Mouse (Mus musculus) c-Kit-positive CD71-positive TER-119-negative erythroid progenitor cells, embryonic 14.5 days (primary cell): ENCODE results near the gene Aicda.
"Not testable (repeated sequence)": the region's sequence is repeated elsewhere in the genome, so short reads cannot be mapped to it uniquely, and the experiment has no call there.

Experiments used
- DNase-seq: peaks from one replicate; pipeline ENCODE4 v3.0.0-alpha.2; 2013; ENCODE audit warnings: low read depth

The Aicda gene

GRCm38 (mm10) chr6:122553606-122554005 lies at the start of gene Aicda:
Gene Aicda (plus strand): TSS chr6:122553801.
- DNase-seq: no peak

- DNase-seq: no peak
Measured at GRCm38 (mm10) chr6:122505041-122505440, 48.6 kb upstream of the Aicda start.

DNA sequence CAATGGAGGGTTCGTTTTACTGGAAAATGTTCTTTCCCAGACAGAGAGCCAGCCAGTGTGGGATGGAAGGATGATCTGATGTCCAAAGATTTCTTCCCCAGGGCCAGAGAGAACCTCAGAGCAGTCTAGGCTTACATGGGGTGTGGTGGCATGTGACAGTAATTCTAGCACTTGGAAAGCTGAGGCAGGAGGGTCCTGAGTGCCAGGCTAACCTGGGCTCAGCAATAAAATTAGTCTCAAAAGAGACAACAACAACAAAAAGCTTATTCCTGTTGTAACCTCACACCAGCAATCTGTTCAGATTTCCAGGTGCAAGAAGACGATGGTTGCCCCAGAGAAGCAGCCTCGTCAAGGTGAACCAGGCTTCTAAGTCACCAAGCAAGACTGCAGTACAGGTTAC lies 48.1 kb upstream of the Aicda start, which contains the start of gene Mfap5:
Gene Mfap5 (plus strand): TSS at position 301 of the 400 bp plus-strand sequence.
- no peak for DNase-seq

DNA sequence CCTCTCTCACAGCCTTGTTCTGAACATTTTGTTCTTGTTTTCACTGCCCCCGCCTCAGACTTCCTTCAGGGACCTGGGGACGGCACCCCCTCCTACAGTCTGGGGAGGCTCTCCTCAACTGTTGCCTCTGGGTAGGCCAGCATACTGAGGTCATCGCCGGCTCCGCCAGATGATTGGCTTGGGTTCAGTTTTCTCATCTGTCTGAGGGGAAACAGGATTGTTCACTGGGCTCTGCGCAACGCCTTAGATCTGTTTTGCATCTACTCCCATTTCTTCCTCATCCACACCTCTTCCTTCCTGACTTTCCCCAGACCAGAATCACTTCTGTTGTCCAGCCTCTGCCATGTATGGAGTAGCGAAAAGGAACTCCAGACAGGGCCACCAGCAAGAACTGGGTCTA lies 45.1 kb upstream of the Aicda start:
- no peak for DNase-seq

DNA sequence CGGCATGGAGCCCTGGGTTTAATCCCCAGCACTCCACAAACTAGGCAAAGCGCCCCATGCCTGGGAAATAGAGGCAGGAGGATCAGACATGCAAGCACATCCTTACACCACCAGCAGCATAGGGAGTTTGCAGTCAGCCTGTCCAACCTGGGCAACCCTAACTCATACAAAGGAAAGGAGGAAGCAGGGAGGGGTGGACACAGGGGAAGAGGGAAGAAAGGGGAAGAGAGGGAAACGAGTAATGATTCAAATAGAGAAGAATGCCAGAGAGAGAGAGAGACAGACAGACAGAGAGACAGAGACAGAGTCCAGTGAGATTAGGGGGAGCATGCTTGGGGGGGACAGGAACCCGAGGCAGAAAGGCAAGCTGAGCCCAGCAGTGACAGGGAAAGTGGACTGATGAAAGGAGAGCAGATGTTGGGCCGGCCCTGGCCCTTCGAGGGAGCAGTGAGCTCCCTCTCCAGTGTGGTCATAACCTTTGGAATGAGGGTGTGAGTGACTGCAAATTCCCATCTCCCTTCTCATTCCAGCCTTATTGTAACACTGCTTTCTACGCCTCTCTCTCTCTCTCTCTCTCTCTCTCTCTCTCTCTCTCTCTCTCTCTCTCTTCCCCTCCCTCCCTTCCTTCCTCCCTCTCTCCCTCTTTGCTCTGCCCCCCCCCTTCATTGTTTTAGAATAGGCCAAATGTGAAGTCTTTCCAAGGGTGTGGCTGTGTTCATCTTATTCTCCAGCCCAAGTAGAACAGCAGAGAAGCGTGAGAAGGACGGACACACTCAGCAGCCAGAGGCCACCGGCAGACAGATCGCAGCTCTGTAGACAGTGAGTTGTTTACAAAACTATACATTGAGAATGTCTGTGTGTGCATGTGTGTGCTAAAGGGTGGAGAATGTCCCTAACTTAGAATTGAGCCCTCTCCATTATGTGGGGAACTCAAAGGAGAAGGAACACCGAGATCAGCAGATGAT lies 40.4 kb upstream of the Aicda start:
- DNase-seq: no peak

DNA sequence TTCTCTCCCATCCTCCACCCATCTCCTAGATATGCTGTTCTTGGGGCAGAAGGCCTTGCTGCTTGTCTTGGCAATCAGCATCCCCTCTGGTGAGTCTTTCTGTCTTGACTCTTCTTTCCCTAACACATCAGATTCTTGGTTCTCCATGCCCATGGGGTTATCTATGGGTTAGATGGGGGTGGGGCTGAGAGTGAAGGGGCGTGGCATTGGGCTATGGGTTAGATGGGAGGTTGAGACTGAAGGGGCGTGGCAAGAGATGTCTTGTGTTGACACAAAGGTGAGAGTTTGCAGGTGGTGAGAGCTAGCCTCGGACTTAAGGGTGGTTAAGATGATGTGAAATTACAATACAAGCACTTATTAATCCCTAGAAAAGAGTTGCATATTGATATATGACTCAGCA lies 39.3 kb upstream of the Aicda start:
- DNase-seq: no peak

GRCm38 (mm10) chr6:122515762-122516161 lies 37.8 kb upstream of the Aicda start:
- DNase-seq: not testable (repeated sequence)

- DNase-seq: no peak
Measured at GRCm38 (mm10) chr6:122517668-122518067, 35.9 kb upstream of the Aicda start.

GRCm38 (mm10) chr6:122519384-122519783 lies 34.2 kb upstream of the Aicda start:
- DNase-seq: no peak

- no peak for DNase-seq
Measured at GRCm38 (mm10) chr6:122522595-122522994, 31.0 kb upstream of the Aicda start.

DNA sequence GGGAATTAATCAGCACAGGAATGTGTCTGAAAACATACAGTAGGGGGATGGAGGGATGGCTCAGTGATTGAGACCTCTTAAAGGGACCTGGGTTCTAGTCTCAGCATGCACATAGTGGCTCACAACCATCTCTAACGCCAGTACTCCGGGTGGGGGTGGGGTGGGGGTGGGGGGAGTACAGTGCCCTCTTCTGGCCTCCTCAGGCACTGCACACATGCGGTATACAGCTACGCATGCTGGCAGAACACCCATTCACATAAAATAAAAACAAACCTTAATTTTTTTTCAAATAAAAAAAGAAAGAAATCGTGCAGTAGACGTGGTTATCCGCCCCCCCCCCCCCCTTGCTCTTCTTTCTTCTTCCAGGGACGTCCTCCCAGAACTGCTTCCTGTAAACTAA lies 30.3 kb upstream of the Aicda start:
- no peak for DNase-seq

GRCm38 (mm10) chr6:122527596-122527995 lies 26.0 kb upstream of the Aicda start:
- no peak for DNase-seq

GRCm38 (mm10) chr6:122528136-122528535 lies 25.5 kb upstream of the Aicda start:
- no peak for DNase-seq

DNA sequence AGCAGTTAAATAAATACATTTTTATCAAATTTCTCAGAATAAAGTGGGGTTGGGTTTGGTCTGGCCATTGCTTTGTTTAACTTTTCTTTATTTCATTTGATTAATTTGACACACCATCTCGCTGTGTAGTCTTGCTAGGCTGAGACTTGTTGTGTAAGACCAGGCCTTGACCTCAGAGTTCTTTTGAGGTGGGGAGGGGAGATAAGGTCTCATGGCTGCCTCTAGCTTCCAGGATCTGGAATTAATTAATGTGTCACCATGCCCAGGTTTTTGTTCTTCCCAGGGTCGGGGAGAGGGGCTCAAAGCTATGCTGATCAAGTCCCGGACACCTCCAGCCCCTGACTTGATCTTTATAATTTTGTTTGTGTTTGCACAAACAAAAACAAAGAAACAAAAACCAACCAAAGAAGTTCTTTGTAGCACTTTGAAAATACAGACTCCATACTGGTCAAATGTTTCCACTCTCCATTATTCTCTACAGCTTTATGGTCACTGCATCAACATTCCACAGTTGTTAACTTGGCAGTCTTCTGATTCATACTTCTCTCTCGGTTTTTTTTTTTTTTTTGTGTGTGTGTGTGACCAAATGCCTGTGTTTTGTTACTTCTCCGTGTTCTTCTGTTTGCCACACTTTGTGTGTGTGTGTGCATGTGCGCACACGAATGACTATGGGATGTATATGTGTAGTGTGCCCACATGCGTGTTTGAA lies 22.0 kb upstream of the Aicda start:
- DNase-seq: no peak

DNA sequence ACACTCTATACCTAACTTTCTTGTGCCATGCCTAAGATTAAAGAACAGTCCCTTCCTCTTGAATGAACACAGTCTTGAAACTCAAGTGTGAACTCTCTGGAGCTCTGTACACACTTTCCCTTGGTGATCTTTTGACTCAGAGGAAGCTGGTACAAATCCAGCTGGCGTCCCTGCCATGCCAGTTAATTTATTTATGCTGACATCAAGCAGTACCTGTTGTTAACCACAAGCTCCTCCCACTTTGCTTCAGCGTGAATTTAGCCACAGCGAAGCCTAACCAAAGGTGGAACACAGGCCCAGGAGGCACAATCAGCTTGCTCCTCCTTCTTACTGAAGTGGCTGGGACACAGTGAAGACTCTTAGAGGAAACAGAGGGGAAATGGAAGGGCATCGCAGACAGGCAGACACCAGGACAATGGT lies 20.7 kb upstream of the Aicda start:
- no peak for DNase-seq

GRCm38 (mm10) chr6:122534032-122534431 lies 19.6 kb upstream of the Aicda start:
- DNase-seq: no peak

DNA sequence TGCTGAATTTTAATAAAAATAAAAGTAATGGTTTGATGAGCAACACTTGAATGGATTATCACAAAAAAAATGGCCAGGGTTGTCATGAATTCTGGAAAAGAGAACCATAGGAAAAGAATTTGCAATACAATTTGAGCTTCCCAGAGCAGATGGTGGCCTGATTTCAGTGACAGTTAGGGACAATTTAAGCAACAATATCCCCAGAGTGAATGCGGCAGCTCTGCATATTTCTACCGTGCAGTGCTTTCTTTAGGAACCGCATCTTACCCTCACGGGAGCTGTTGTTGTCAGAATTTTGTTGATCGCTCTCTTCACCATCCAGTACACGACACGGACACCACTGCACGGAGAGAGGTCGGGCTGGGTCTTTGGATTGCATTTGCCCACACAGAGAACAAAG lies 14.0 kb upstream of the Aicda start:
- no peak for DNase-seq

DNA sequence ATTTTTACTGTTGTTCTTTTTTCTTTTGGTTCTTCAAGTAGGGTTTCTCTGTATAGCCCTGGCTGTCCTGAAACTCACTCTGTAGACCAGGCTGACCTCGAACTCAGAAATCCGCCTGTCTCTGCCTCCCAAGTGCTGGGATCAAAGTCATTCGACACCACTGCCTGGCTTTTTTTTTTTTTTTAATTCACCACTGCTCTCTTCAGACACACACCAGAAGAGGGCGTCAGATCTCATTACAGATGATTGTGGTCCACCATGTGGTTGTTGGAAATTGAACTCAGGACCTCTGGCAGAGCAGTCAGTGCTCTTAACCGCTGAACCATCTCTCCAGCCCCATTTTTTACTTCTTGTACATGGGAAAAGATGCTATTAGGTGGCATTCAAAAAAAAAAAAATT lies 11.1 kb upstream of the Aicda start:
- DNase-seq: not testable (repeated sequence)

DNA sequence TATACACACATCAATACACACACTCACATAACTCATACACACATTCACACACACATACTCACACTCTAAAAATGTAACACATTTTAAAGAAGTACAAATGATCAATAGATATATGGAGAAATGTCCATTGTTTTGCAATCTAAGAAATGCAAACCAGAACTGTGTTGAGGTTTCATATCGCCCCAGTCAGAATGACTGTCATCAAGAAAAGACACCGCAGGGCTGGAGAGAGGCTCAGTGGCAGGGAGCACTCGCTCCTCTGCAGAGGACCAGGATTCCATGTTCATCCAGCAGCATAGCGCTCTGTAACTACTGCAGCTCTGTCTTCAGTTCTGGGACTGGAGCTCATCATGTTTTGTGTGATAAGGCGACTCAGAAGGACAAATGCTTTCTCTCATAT lies 10.0 kb upstream of the Aicda start:
- DNase-seq: no peak

GRCm38 (mm10) chr6:122544672-122545071 lies 8.9 kb upstream of the Aicda start:
- no peak for DNase-seq

DNA sequence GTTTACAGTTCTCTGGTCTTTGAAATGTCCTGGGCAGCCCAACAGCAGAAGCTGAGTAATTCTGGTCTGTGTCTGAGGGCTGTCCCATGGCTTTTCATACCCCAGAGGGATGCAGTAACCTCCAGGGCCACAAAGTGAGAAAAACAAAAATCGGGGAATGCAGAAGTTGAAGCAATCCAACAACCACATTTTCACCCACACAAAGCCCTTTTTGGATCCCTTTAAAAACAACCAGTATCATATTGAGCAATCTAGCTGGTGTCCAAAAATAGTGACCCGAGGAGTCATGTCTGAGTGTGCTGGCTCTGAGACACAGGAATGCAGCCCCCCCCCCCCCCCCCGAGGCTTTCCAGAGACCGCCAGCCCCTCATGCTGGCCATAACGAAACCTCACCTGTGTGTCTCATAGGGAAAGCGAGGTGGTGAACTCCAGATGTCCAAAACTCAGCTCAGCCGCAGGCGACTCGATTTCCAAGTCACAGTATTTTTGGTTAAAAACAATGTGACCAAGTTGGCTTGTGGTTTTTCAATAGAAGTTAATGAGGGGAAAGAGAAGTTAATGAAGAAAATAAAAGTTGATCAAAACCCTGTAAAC lies 8.2 kb upstream of the Aicda start:
- no peak for DNase-seq

- DNase-seq: no peak
Measured at GRCm38 (mm10) chr6:122545948-122546347, 7.7 kb upstream of the Aicda start.

DNA sequence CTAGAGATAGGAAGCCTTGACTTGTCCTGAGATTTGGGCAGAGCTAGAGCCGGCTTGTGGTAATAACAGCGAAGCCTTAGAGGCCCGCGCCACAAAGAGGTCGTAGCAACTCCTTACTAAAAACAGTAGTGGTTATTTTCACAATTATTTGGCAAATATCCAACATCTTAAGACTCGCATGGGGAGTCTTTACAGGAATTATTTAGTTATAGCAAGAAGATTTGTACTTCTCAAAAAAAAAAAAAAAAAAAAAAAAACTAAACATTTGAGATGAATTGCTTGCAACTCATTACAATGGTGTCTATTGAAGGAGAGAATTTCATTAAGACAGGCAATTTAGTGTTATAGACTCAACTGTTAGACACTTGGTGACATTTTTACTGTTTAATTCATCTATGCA lies 501 bp downstream of the Aicda start:
- no peak for DNase-seq
